Mouse (Mus musculus) thymus, postnatal 0 days (tissue): ENCODE results near the gene Cd79b. TPM values are rescaled to one million over a fixed set of nuclear protein-coding genes. Genes with fewer than 3 reads are reported as not detected.
"Not testable (repeated sequence)": the region's sequence is repeated elsewhere in the genome, so short reads cannot be mapped to it uniquely, and the experiment has no call there.

ENCODE experiments used
- DNase-seq: peaks from one replicate; pipeline ENCODE4 v3.0.0-alpha.2; 2015; ENCODE audit warnings: low spot score
- polyA plus RNA-seq: library from polyadenylated mRNA; unstranded; fragments of >200 nt; fragmentation: Nextera tagmentation; extraction: Ambion mirVana; gene quantifications from 2 replicates; pipeline ENCODE4 v1.2.1, GENCODE M21; 2015

The Cd79b gene
- polyA plus RNA-seq = 38.5 and 39.6 TPM in 2 replicates

DNA sequence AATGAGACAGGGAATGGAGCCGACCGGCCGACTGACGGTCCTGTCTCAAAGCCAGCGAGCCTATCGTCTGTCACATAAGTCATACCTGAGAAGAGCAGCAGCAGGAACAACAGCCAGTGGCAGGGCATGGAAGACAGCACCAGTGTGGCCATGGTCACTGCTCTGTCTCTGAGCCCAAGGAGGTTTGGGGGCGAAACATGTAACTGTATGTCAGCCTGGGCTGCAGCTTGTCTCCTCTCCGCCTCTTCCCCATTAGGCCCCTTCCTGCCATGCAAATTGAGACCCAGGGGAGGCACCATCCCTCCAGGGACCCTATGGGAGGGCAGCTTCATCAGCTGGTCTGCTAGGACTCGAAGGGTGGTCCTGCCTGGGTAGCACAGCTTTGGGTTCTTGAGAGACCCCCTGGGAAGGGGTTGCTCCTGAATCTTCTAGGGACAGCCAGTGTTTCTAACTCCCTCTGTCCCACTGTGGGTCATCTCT lies at the start of gene Cd79b:
Gene Cd79b, minus strand, starts transcription at position 430 of the 480 bp plus-strand sequence.
- peak; percentile 37 for DNase-seq

DNA sequence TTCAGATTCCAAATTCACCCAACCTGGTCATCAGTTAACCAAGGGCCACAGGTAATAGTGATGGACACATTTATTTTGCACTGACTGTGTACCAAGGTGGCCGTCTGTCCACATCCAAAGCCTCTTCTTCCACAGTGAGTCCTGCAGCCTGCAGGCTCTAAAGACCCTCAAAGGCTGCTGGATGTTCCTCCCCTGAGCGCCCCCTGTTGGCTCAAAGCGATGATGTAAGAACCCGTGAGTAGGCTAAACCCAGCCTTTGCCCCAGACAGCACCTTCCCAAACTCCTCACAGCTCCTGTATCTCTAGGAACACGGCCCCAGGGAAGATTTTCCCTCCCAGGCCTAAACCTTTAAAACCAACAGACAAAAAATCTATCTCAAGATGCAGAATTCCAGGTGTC lies 44.8 kb upstream of the Cd79b start:
- peak; percentile 75 for DNase-seq

DNA sequence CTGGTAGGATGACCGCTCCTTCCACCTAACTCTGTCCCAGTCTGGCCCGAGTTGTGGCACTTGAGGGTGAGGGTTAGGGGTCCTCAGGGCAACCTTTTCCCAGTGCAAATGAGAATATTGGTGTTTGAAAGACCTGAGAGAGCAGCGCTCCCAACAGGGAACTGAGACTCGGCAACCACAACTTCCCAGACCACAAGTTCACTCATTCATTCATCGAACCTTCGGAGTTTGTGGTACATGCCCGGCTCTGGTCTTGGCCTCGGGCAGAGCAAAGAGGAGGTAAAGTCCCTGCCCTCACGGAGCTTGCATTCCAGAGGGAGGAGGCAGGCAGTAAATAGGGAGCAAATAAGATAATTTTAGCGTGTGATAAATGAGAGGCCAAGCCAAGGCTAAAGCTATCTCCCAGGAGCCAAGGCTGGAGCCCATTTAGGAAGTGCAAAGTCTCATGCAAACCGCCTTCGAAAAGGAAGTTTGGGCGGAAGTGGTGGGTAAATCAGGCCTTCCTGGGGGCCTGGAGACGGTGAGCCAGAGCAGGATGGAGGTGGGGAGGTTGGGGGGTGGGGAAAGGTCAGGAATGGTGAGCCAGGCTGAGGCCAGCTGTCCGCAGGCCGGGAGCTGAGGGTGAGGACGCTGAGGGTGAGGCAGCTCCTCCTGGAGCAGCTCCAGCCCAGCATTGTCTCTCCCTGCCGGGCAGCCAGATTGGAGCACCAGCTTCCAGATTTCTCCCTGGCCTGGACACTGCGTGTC lies 41.0 kb upstream of the Cd79b start:
- DNase-seq = peak; percentile 38

DNA sequence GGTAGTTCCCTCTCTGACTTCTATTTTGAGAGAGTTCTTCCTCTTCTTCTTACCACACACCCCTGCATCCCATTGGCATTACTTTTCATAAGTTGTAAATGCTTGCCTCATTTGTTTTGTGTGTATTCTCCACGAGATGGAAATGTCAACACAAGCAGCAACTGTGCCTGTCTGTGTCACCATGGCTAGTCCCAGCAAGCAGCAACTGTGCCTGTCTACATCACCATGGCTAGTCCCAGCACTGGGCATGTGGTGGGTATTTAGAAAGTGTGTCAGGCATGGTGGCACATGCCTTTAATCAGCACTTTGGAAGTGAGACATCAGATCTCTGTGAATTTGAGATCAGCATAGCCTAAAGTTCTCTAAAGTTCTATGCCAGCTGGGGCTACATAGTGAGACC lies 39.6 kb upstream of the Cd79b start:
- no peak for DNase-seq

DNA sequence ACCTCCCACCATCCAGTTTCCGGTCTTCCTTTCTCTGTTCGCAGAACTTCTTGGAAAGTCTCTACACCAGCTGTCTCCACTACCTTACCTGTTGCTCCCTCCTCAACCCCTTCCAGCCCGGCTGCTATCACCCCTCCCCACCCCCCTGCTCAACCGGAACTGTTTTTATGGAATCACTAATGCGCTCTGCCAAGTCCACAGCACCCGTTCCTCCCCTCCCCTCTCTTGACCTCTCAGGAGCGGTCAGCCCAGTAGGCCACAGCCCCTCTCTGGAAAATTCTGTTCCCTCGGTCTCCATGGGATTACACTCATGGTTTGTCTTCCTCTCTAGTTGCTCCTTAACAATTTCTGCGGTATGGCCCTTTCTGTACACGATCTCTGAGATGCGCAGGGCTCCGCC lies 38.6 kb upstream of the Cd79b start, which contains the start of gene Scn4a:
Gene Scn4a, minus strand, starts transcription at position 101 of the 400 bp plus-strand sequence.
- DNase-seq = no peak

DNA sequence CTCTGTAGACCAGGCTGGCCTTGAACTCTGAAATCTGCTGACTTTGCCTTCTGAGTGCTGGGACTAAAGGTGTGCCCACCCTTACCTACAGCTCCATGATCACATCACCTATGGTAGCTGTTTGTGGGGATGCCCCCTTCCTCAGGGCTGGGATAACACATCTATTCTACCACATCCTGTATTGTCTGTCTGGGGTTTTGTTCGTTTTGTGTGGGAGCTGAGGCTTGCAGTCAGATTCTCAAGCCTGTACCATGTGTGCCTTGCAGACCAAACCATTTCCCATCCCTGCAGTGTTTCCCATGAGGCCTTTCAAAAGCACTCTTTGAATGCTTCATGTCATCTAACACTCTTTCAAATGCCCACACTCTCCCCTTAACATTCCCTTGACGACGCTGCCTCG lies 37.4 kb upstream of the Cd79b start:
- DNase-seq = peak; percentile 68

DNA sequence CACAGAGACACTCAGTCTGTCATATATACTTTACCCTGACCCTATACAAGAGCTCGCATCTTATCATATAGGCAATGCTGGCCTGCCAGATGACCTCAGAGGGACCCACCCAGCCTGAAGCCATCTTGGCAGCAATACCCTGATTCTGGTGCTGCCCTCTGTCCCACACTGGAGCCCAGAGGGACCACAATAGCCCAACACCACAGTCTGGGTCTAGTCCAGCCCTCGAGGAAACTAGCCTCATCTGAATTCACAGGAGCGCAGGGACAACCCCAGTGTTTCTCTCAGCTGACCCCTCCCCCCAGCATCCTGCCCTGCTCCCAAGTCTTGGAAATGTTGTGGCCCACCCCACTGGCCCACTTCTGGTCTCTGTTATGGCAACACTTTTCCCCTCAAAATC lies 36.7 kb upstream of the Cd79b start:
- DNase-seq = no peak

DNA sequence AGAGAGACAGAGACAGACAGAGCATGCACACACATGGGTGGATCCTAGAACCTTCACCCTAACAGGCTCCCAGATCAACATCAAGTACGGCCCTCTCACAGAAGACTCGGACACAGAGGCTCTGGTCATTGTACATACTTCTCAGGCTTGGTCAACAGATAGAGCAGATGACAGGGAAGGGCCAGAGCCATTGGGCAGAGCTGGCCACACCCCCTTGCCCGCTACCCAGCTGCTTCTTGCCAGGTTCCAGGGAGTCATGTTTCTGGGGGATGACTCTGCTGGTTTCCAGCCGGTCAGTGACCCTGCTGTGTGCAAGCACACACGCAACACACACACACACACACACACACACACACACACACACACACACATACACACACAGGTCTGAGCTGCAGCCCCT lies 36.3 kb upstream of the Cd79b start:
- DNase-seq = no peak

DNA sequence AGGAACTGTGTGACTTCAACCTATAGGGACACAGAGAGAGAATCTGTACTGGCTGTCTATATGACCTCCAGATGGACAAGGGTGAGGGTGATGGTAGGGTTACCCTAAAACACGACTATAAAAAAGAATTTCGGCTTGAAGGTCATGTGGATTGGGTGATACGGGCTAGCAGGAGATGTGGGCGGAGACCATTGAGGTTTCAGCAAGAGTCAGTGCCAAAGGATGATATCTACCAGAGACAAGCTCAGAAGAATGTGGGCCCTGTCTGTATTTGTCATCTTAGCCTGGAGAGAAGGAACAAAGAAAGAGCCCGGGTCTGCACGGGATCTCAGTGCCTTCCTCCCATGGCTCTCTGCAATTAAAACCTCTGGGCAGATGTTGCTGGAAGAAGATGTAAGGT lies 35.2 kb upstream of the Cd79b start:
- no peak for DNase-seq

DNA sequence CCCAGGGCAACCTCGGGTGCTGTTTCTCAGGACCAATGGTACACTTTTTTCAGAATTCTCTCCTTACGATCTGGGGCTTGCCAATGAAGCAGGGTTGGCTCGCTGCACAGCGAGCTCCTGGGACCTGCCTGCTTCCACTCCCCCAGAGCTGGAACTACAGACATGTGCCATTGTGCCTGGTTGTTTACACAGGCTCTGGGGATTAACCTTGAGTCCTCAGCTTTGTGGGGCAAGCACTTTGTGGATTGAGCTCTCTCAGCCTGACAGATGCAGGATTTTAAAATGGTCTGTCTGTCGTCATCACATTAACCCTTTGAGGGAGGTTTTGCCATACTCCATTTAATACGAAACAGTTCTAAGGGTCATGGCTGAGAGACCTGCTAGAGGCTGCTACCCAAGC lies 30.3 kb upstream of the Cd79b start:
- no peak for DNase-seq

DNA sequence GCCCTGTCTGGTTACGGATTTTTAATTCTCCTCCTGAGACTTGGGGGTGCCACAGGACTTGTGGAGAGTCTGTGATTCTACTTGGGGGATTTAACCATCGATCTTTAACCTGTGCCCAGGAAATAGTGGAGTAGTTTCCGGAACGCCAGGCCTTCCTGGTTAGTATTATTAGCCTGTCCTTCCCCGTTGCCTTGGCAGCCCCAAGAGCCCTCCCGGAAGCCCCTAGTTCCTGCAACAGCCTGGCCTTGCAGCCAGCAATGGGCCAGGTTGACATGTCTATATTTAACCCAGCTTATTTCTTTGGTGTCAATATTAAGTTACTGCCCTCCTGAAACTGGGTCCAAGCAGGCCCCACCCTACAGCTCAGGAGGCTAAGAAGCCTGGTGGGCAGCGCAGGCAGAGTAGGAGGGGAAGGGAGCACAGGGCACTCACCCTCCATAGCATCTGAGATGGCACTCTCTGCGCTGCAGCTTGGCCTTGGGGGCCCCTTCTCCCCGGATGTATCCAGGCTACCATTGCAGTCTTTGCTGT lies 26.5 kb upstream of the Cd79b start:
- DNase-seq = no peak

DNA sequence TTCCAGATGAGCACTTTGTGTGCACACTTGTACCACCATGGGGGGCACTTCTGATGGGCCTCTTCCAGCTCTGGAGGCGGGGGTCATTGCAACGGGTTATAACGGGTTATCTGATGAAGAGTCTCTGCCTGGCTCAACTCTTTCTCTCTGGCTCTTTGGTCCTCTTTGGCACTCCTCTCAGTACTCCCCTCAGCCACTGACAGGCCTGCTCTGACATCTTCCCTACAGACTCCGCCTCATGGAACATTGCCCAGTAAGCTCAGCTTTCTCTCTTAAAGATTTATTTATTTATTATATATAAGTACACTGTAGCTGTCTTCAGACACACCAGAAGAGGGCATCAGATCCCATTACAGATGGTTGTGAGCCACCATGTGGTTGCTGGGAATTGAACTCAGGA lies 24.8 kb upstream of the Cd79b start:
- not testable (repeated sequence) for DNase-seq

DNA sequence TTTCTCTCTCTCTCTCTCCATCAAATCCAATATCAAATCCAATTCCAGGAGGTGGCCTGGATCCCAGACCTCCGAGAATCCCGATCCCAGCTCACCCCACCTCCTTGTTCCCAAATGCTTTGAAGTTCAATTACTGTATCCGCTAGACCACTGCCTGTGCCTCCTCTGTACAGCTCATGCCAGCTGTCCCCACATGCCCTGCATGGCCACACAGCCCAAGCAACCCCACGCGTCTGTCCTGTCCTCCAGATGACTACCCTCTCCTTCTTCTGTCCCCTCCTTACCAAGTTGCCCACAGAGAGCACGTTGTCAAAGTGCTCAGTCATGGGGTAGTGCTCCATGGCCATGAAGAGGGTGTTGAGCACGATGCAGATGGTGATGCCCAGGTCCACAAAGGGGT lies 24.3 kb upstream of the Cd79b start:
- no peak for DNase-seq

DNA sequence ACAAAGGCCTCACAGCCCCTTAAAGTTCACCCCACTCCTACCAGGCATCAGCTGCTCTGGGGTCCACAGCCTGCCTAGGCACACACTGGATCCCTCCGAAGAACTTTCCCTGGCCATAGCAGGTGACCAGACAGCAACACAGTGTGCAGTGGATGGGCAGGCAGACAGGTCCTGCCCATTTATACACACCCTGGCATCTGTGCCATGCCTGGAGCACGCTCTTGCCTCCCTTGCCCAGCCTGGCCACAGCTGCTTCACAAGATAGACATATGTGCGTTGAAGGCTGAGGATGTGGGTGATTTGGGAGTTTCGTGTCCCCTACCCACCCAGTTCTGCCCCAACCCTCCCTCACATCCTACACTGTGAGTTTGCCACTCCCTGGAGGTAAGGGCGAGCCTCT lies 23.5 kb upstream of the Cd79b start:
- no peak for DNase-seq

DNA sequence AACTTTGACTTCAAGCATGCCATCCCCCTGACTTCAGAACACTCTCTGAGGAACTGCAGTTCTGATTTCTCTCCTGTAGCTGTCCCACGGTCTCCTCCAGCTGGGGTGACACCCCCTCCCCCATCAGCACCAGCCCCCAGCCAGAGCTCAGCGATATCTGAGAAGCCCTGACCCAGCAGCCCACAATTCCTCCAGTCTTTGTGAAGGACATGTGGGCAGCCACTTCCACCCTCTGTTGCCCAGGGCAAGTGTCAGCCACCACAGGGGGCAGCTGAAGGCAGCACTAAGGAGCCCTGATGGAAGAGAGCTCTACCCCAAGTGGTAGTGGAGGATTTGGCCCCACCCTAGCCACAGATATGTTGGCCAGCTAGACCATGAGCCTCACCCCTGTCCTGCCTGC lies 19.5 kb upstream of the Cd79b start:
- DNase-seq = no peak

DNA sequence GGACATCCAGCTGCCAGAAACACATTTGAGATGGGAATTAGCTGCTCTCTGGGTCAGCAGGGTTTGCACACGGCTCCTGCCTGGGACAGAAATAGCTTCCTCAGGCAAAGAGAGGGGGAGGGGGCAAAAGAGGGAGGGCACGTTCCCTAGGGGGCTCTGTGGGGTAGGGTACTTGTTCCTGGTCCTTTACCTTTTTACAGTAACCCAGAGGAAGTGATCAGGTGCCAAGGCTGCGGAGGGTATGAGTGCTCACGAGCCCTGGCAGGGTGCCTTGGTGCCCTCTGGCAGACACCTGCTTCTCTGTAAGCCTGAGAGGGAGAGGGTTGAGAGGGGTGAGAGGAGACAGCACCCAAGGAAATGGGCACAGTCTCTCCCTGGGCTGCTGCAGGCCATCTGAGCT lies 17.9 kb upstream of the Cd79b start:
- DNase-seq = no peak

DNA sequence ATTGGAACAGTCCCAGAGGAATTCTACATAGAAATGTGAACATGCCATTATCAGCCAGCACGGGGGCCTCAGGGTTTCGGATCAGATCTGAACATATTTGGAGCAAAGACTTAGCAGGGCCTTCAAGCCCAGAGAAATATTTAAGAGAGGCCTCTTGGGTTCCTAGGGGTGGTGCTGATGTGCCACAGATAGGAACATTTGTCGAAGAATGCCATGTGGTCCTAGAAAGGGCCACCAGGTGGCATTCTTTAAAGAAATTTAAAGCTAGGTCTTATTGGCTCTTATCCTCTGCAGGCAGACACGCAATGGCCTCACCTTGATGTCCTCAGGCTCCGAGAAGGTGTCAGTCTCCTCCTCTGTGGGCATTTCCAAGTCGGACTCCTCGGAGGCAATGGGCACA lies 15.1 kb upstream of the Cd79b start:
- peak; percentile 90 for DNase-seq

DNA sequence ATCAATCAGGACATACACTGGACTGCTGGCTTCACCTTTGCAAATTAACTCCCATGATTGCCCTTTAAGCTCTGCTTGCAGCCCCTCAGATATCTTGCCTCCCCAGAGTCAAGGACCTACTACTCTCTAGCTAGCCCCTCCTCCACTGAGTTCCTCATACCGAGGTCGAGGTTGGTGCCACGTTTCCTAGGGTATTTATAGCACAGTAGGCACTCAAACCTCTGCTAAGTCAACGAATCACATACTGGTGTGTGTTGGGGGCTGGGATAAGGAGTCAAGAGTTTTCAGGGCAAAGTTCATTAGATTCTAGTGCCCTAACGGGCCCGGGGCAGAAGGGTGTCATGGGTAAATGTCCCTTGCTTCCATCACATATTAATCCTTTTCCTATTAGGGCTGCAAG lies 14.6 kb upstream of the Cd79b start:
- DNase-seq = no peak

DNA sequence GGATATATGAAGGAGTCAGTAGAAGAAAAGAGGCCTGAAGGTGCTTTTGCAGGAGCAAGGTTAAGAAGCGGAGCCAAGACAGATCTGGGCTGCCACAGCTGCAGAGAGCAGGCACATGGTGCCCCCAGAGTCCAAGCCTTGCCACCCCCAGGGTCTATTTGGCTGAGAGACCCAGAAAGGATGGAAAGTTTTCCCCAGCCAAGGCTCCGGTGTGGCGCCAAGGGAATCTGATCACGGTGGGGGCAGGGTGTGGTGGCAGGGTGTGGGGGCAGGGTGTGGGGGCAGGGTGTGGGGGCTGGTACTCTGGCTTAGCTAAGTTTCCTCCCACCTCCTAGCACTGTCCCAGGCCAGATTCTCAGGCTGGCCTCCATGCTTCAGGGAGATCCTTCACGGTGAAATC lies 14.0 kb upstream of the Cd79b start:
- no peak for DNase-seq

DNA sequence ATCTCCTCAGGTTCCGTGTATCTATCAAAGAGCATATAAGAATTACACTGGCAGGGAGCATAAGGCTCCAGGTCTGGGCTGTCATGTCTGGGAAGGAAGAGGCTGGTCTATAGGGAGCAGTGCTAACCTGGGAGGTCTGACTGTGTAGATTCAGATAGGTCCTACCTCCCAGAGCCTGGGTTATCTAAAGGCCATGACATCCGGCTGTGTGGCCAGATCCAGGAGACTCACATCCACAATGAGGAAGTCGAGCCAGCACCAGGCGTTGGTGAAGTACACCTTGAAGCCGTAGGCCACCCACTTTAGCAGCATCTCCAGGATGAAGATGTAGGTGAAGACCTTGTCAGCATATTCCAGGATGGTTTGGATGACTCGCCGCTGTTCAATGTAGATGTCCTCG lies 11.9 kb upstream of the Cd79b start:
- no peak for DNase-seq

DNA sequence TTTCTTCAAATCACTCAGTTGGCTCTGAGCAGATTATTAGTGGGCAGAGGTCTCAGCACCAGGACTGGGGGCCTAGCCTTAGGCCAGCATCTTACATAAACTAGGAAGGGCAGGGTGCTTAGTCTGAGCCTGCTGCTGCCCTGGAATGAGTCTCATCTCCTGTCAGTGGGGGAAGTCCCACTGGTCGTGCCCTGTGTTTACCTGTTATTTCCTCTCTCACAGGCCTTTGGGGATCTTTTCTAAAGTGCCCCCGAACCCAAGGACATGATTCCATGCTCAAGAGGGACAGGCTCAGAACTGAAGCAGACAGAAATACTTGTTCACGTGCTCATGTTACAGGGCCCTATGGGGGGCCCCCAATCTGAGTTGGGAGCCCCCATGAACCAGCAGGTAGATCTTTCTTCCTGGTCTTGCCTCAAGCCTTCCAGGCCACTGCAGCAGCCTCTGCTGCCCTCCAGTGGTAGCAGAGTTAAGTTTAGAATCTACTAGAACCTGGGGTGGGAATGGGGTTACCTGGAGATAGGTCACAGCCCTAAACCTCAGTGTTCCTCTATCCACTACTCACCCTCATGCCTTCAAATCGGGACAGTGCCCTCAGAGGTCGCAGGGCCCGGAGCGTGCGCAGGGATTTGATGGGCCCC lies 11.1 kb upstream of the Cd79b start:
- DNase-seq = peak; percentile 87

DNA sequence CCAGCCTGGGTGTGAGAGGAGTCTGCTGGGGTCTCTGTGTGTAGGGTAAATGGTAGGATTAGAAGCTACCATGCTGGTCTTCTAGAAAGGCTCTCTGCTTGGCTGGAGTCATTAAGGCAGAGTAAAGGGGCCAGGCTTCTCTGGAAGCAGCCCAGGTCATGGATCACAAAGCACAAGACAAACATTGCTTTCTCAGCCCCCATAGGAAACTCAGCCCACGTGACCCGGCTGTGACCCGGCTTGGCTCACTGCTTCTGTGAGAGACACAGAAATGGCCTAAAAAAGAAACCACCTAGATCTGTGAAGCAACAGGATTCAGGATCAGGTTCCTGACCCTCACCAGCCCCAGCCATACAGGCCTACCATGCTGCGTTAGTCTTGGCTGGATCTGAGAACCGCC lies 10.3 kb upstream of the Cd79b start:
- DNase-seq = no peak
